Comparison of ENCODE assay signal across 8 mouse cellular contexts in genomic region chr5:115011519-115012261, GRCm38 (mm10). TPM values are rescaled to one million over a fixed set of nuclear protein-coding genes. Genes with fewer than 3 reads are reported as not detected.
A peak's percentile ranks its signal among the peaks of the same experiment; 100 is the strongest.
DNase-seq lines count a peak whose midpoint lies in the region; ATAC-seq and TF ChIP-seq lines count a peak whose summit lies in the region.

No protein-coding gene starts in this region.

- ATAC-seq in forebrain, embryonic 12.5 days (ENCODE audit: low FRiP score): peak; percentile 34; the same call in 1 of the 2 replicates
- ATAC-seq in neural tube, embryonic 14.5 days (ENCODE audit: low read depth): peak; percentile 50

- DNase-seq in c-Kit-negative CD71-positive TER-119-positive erythroid progenitor cells, embryonic 14.5 days (ENCODE audit: low read depth, low spot score): peak; percentile 29
- peak; percentile 62 to 67 for DNase-seq in heart, postnatal 10 days
- DNase-seq in kidney, postnatal 36 days: peak; percentile 41 to 74
- DNase-seq in lung, adult 2 months: peak; percentile 71
- DNase-seq in testis, postnatal 14 days (ENCODE audit: low spot score): peak; percentile 79

- no peak for TF ChIP-seq POLR2A in ES-Bruce4 (IDR thresholded peaks at IDR 0.05; ENCODE audit: insufficient read depth, low read length)
- no peak for TF ChIP-seq POLR2A in lung, adult 2 months (IDR thresholded peaks at IDR 0.05; ENCODE audit: borderline replicate concordance, extremely low read depth, low read depth, low read length)

- TF ChIP-seq CTCF in ES-Bruce4 (IDR thresholded peaks at IDR 0.05; ENCODE audit: low read depth, low read length): no peak
- 0 out of 2 replicates have a peak, but pooled peaks have one; percentile 9 for TF ChIP-seq CTCF in lung, adult 2 months (IDR thresholded peaks at IDR 0.05; ENCODE audit: insufficient read depth, low read length)

- H3K9ac ChIP-seq in ES-Bruce4 (ENCODE audit: low read depth, poor library complexity, severe bottlenecking): peak overlapping the region; percentile 99
- peak overlapping the region; percentile 98 for H3K9ac ChIP-seq in forebrain, embryonic 12.5 days
- H3K9ac ChIP-seq in neural tube, embryonic 14.5 days (replicated peaks; ENCODE audit: low read depth, low read length): peak overlapping the region; percentile 98

- no peak overlapping the region for H3K27ac ChIP-seq in ES-Bruce4 (ENCODE audit: insufficient read depth, low read length)
- peak overlapping the region; percentile 93 for H3K27ac ChIP-seq in forebrain, embryonic 12.5 days
- H3K27ac ChIP-seq in neural tube, embryonic 14.5 days (ENCODE audit: low read depth, low read length): peak overlapping the region; percentile 92

- no peaks in the 10 kb centered on the region for H3K9me3 ChIP-seq in ES-Bruce4 (replicated peaks; ENCODE audit: control insufficient read depth, insufficient read depth, low read length, poor library complexity, severe bottlenecking)
- no peaks in the 10 kb centered on the region for H3K9me3 ChIP-seq in forebrain, embryonic 12.5 days
- H3K9me3 ChIP-seq in neural tube, embryonic 14.5 days (ENCODE audit: control insufficient read depth, low read length): no peaks in the 10 kb centered on the region

- no peak for TF ChIP-seq EP300 in ES-Bruce4 (IDR thresholded peaks at IDR 0.05; ENCODE audit: insufficient read depth, low read depth, low read length)

- no peaks in the 10 kb centered on the region for H3K36me3 ChIP-seq in ES-Bruce4 (ENCODE audit: control insufficient read depth, insufficient read depth, low read length, poor library complexity, severe bottlenecking)
- H3K36me3 ChIP-seq in forebrain, embryonic 12.5 days (replicated peaks): no peaks in the 10 kb centered on the region
- no peaks in the 10 kb centered on the region for H3K36me3 ChIP-seq in neural tube, embryonic 14.5 days (ENCODE audit: control insufficient read depth, insufficient read depth, low read length)

- peaks cover 5% of the 10 kb centered on the region for H3K4me1 ChIP-seq in ES-Bruce4 (ENCODE audit: control insufficient read depth, insufficient read depth, low read length)
- peaks cover 38% of the 10 kb centered on the region for H3K4me1 ChIP-seq in forebrain, embryonic 12.5 days
- H3K4me1 ChIP-seq in lung, adult 2 months (ENCODE audit: control insufficient read depth, insufficient read depth, low read length): peaks cover 26% of the 10 kb centered on the region
- H3K4me1 ChIP-seq in neural tube, embryonic 14.5 days (ENCODE audit: control insufficient read depth, insufficient read depth, low read length): peaks cover 25% of the 10 kb centered on the region

- H3K4me2 ChIP-seq in forebrain, embryonic 12.5 days: peak overlapping the region; percentile 99
- peak overlapping the region; percentile 92 for H3K4me2 ChIP-seq in neural tube, embryonic 14.5 days (ENCODE audit: low read depth, low read length)

- peak overlapping the region; percentile 93 for H3K4me3 ChIP-seq in ES-Bruce4 (ENCODE audit: low read depth, low read length)
- H3K4me3 ChIP-seq in forebrain, embryonic 12.5 days (replicated peaks): peak overlapping the region; percentile 99
- peak overlapping the region; percentile 96 for H3K4me3 ChIP-seq in lung, adult 2 months (replicated peaks; ENCODE audit: extremely low read depth, low read depth, low read length)
- peak overlapping the region; percentile 97 for H3K4me3 ChIP-seq in neural tube, embryonic 14.5 days (ENCODE audit: low read depth, low read length)

- H3K27me3 ChIP-seq in ES-Bruce4 (ENCODE audit: control insufficient read depth, insufficient read depth, low read length, poor library complexity, severe bottlenecking): no peaks in the 10 kb centered on the region
- H3K27me3 ChIP-seq in forebrain, embryonic 12.5 days: 0 out of 2 replicates have a peak, but pooled peaks cover 6% of the 10 kb centered on the region
- no peaks in the 10 kb centered on the region for H3K27me3 ChIP-seq in neural tube, embryonic 14.5 days (ENCODE audit: control insufficient read depth, insufficient read depth, low read length)

- intact Hi-C loops in heart, postnatal 10 days (cut with DNase I): loop anchor here (2.0 kb wide), 1 partner anchor 65 kb away; no protein-coding TSS in a partner anchor

- under 1% methylated on average over 60 of the region's 63 CpGs for WGBS in forebrain, embryonic 12.5 days
- 1% methylated on average over 63 of the region's 63 CpGs for WGBS in lung, adult 2 months
- under 1% methylated on average over 62 of the region's 63 CpGs for WGBS in neural tube, embryonic 14.5 days

RNA-seq across cellular contexts. Expression of gene Sppl3, which starts 0.8 kb away (rescaled TPM):
- polyA plus RNA-seq in ES-Bruce4 (2011; ENCODE audit: insufficient read depth, insufficient read length, low read depth, missing spikeins): 69.2 and 80.9 TPM in 2 replicates
- polyA plus RNA-seq in forebrain, embryonic 12.5 days (2016; fragmentation: Nextera tagmentation; extraction: Ambion mirVana): 13.8 and 19.1 TPM in 2 replicates
- total RNA-seq in heart, postnatal 10 days (2021): 10 to 100 TPM; 51.9 to 56.5 TPM
- polyA plus RNA-seq in lung, adult 2 months (2012; rRNA removed): 85.1 and 107 TPM in 2 replicates
- 32.7 and 33.4 TPM in 2 replicates for polyA plus RNA-seq in neural tube, embryonic 14.5 days (2014; fragmentation: Nextera tagmentation; extraction: Ambion mirVana)

RNA-seq across cellular contexts. Expression of gene Hnf1a, which starts 40.8 kb away (rescaled TPM):
- polyA plus RNA-seq in ES-Bruce4 (2011; ENCODE audit: insufficient read depth, insufficient read length, low read depth, missing spikeins): 1.3 and 1.9 TPM in 2 replicates
- polyA plus RNA-seq in forebrain, embryonic 12.5 days (2016; fragmentation: Nextera tagmentation; extraction: Ambion mirVana): not detected in 2 replicates
- not detected for total RNA-seq in heart, postnatal 10 days (2021)
- polyA plus RNA-seq in lung, adult 2 months (2012; rRNA removed): 0.08 TPM in 1 of 2 replicates, not detected in the other
- 0.11 TPM in 1 of 2 replicates, not detected in the other for polyA plus RNA-seq in neural tube, embryonic 14.5 days (2014; fragmentation: Nextera tagmentation; extraction: Ambion mirVana)

Comparison
In these comparisons a context has a peak if more than half of its experiments do, and no peak if none do; other contexts are left out.
1. DNase-seq: peak in every context shown above with its lines; median percentile 79 in testis, postnatal 14 days; 71 in lung, adult 2 months; 64 in heart, postnatal 10 days; 58 in kidney, postnatal 36 days; 29 in c-Kit-negative CD71-positive TER-119-positive erythroid progenitor cells, embryonic 14.5 days.